Mouse (Mus musculus) lung, embryonic 14.5 days (tissue): ENCODE results near the gene Olfr1392. TPM values are rescaled to one million over a fixed set of nuclear protein-coding genes. Genes with fewer than 3 reads are reported as not detected.

Source experiments
- ATAC-seq: fragments of 200-750 bp; cut with Nextera tagmentation; 2 replicates; pipeline ENCODE4 v1.8.0; 2017; ENCODE audit warnings: mild to moderate bottlenecking, moderate TSS enrichment, moderate library complexity; ENCODE audit not compliant: insufficient read depth
- DNase-seq: peaks from one replicate; pipeline ENCODE4 v3.0.0-alpha.2; 2015
- H3K27ac ChIP-seq: fragments of 300-500 bp; sonication (generic); 2 replicates; pipeline ENCODE4 v1.5.1; 2014; ENCODE audit warnings: low read depth, mild to moderate bottlenecking, moderate library complexity
- H3K27me3 ChIP-seq: fragments of 300-500 bp; sonication (generic); 2 replicates; pipeline ENCODE4 v1.6.1; 2014; ENCODE audit warnings: low read length, control low read depth; ENCODE audit not compliant: insufficient read depth
- H3K36me3 ChIP-seq: fragments of 300-500 bp; sonication (generic); 2 replicates; pipeline ENCODE4 v1.6.1; 2014; ENCODE audit warnings: control low read depth; ENCODE audit not compliant: insufficient read depth
- H3K4me1 ChIP-seq: fragments of 300-500 bp; sonication (generic); 2 replicates; pipeline ENCODE4 v1.6.1; 2014; ENCODE audit warnings: antibody characterized with exemption, control low read depth; ENCODE audit not compliant: insufficient read depth
- H3K4me2 ChIP-seq: fragments of 300-500 bp; sonication (generic); 2 replicates; pipeline ENCODE4 v1.6.1; 2014; ENCODE audit warnings: mild to moderate bottlenecking
- H3K4me3 ChIP-seq: fragments of 300-500 bp; sonication (generic); 2 replicates; pipeline ENCODE4 v1.5.1; 2014; ENCODE audit warnings: low read depth, low read length
- H3K9ac ChIP-seq: fragments of 300-500 bp; sonication (generic); 2 replicates; pipeline ENCODE4 v1.6.1; 2014
- H3K9me3 ChIP-seq: fragments of 300-500 bp; sonication (generic); 2 replicates; pipeline ENCODE4 v1.6.1; 2016; ENCODE audit warnings: low read depth, low read length, control low read depth
- CTCF ChIP-seq: IDR thresholded peaks from 2 replicates; pipeline ENCODE4 v1.5.1; 2016; ENCODE audit warnings: antibody characterized with exemption, low read depth
- WGBS: fragments of 180-500 bp; shearing (Covaris S2); extraction: QIAGEN DNeasy Blood & Tissue Kit; methylation state at CpG from one replicate; pipeline ENCODE4 v1.1.7; 2014; 5-methylcytosine and 5-hydroxymethylcytosine counted together
- polyA plus RNA-seq: library from polyadenylated mRNA; unstranded; fragments of >200 nt; fragmentation: Nextera tagmentation; extraction: Ambion mirVana; gene quantifications from 2 replicates; pipeline ENCODE4 v1.2.1, GENCODE M21; 2014

Olfr1392 gene
- polyA plus RNA-seq, 1 experiment from 2014 or later, result not detected

GRCm38 (mm10) chr11:49242944-49243626, 42.0 kb upstream of the Olfr1392 start:
- 22% methylated on average over 11 of the region's 11 CpGs for WGBS
- TF ChIP-seq CTCF, result no peak
- Histone ChIP-seq H3K27ac (peak overlapping the region; percentile 91), H3K36me3 (no peaks in the 10 kb centered on the region), H3K9ac (peak overlapping the region; percentile 49), H3K27me3 (no peaks in the 10 kb centered on the region), H3K4me3 (peak overlapping the region; percentile 47), H3K9me3 (no peaks in the 10 kb centered on the region), H3K4me1 (peaks cover 11% of the 10 kb centered on the region; the same call in 1 of the 2 replicates), H3K4me2 (peak overlapping the region; percentile 65)
- DNase-seq (peak; percentile 37), ATAC-seq (peak; percentile 1; the same call in 1 of the 2 replicates)

DNA sequence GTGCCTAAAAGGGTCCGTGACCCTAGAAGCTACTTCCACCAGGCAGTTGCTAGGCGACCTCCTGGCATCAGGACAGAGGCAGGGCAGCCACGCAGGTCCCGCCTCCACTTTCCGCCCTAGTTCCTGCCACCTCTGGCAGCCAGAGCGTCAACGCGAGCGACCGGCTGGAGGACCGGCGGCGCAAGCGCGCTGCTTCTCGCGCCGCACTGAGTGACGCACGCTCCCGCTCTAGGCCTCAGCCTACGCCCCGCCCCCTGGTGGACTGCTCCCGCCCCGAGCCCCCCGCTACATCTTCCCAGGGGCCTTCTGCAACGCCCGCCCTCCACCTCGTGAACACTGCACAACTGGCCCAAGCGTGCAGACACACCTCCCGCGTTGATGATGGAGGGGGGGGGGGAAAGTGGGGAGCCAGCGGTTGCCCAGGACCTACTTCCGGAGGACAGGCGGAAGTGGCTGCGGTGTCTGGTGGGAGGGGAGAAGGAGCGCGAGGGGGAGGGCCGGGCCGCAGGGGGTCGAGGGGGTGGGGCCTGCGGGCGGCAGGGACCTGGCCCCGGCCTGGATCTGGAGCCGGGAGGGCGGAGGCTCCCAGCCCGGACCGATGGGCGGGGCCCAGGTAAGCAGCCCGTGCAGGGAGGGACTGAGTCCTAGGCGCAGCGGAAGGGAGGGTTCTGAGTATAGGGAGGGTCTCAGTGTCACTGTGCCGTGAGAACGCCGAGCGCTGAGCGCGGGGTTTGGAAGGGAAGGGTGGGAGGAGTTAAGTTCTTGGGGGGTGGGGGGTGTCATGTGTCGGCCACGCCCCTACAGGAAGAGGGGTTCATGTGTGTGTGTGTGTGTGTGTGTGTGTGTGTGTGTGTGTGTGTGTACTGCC, 41.1 kb upstream of the Olfr1392 start, which contains the start of gene Mgat1:
Mgat1 (plus strand) TSS at position 465 of the 868 bp plus-strand sequence.
- TF ChIP-seq CTCF, result peak; percentile 49
- under 1% methylated on average over 56 of the region's 60 CpGs for WGBS

GRCm38 (mm10) chr11:49244595-49244930, 40.5 kb upstream of the Olfr1392 start:
- H3K27ac ChIP-seq, result peak overlapping the region; percentile 91
- DNase-seq, result no peak
- peak overlapping the region; percentile 47 for H3K4me3 ChIP-seq
- TF ChIP-seq CTCF, result no peak
- under 1% methylated on average over 4 of the region's 4 CpGs for WGBS
- peak overlapping the region; percentile 65 for H3K4me2 ChIP-seq
- H3K27me3 ChIP-seq, result no peaks in the 10 kb centered on the region
- H3K4me1 ChIP-seq, result peaks cover 11% of the 10 kb centered on the region; the same call in 1 of the 2 replicates
- peak; percentile 0; the same call in 1 of the 2 replicates for ATAC-seq
- H3K36me3 ChIP-seq, result no peaks in the 10 kb centered on the region
- no peaks in the 10 kb centered on the region for H3K9me3 ChIP-seq
- peak overlapping the region; percentile 49 for H3K9ac ChIP-seq

More for the DNA sequence above, 41.1 kb upstream of the Olfr1392 start, which contains the start of gene Mgat1:
- Histone ChIP-seq H3K36me3 (no peaks in the 10 kb centered on the region), H3K4me2 (peak within 1 kb of the TSS; percentile 65), H3K4me3 (peak within 1 kb of the TSS; percentile 47), H3K27ac (peak within 1 kb of the TSS; percentile 91), H3K9ac (peak within 1 kb of the TSS; percentile 49), H3K4me1 (peaks cover 11% of the 10 kb centered on the region; the same call in 1 of the 2 replicates), H3K27me3 (no peaks in the 10 kb centered on the region), H3K9me3 (no peaks in the 10 kb centered on the region)
- peak; percentile 98 for DNase-seq
- ATAC-seq, result peak; percentile 97

- WGBS, result 14% methylated on average over 7 of the region's 7 CpGs
- H3K9ac ChIP-seq, result no peak overlapping the region; the same call in 1 of the 2 replicates
Measured at GRCm38 (mm10) chr11:49245176-49245575, 39.9 kb upstream of the Olfr1392 start.

GRCm38 (mm10) chr11:49245634-49246415, 39.3 kb upstream of the Olfr1392 start:
- Histone ChIP-seq H3K4me2 (peak overlapping the region; percentile 65), H3K9me3 (no peaks in the 10 kb centered on the region), H3K36me3 (no peaks in the 10 kb centered on the region), H3K27ac (no peak overlapping the region; the same call in none of the 2 replicates), H3K9ac (0 out of 2 replicates have a peak overlapping the region, but pooled peaks have one; percentile 9), H3K4me1 (peaks cover 11% of the 10 kb centered on the region; the same call in 1 of the 2 replicates), H3K27me3 (no peaks in the 10 kb centered on the region), H3K4me3 (peak overlapping the region; percentile 47)
- no peak for ATAC-seq
- WGBS, result 23% methylated on average over 12 of the region's 12 CpGs
- DNase-seq, result peak; percentile 21
- no peak for TF ChIP-seq CTCF

More at GRCm38 (mm10) chr11:49245176-49245575, 39.9 kb upstream of the Olfr1392 start:
- H3K9me3 ChIP-seq, result no peaks in the 10 kb centered on the region
- no peaks in the 10 kb centered on the region for H3K36me3 ChIP-seq
- peaks cover 11% of the 10 kb centered on the region; the same call in 1 of the 2 replicates for H3K4me1 ChIP-seq
- peak overlapping the region; percentile 91 for H3K27ac ChIP-seq
- TF ChIP-seq CTCF, result no peak
- peak overlapping the region; percentile 47 for H3K4me3 ChIP-seq
- DNase-seq (peak; percentile 45), ATAC-seq (no peak)
- H3K4me2 ChIP-seq, result peak overlapping the region; percentile 65
- H3K27me3 ChIP-seq, result no peaks in the 10 kb centered on the region

- ATAC-seq (no peak), DNase-seq (no peak)
- no peak for TF ChIP-seq CTCF
- Histone ChIP-seq H3K27me3 (no peaks in the 10 kb centered on the region), H3K9me3 (no peaks in the 10 kb centered on the region), H3K9ac (no peak overlapping the region), H3K4me1 (peaks cover 15% of the 10 kb centered on the region), H3K4me2 (peak overlapping the region; percentile 65; the same call in 1 of the 2 replicates), H3K4me3 (no peak overlapping the region), H3K27ac (no peak overlapping the region), H3K36me3 (no peaks in the 10 kb centered on the region)
- WGBS, result 81% methylated on average over 4 of the region's 4 CpGs
Measured at GRCm38 (mm10) chr11:49246523-49246922, 38.6 kb upstream of the Olfr1392 start.
